Mouse (Mus musculus): ENCODE data around the gene Ptdss2.

DNA sequence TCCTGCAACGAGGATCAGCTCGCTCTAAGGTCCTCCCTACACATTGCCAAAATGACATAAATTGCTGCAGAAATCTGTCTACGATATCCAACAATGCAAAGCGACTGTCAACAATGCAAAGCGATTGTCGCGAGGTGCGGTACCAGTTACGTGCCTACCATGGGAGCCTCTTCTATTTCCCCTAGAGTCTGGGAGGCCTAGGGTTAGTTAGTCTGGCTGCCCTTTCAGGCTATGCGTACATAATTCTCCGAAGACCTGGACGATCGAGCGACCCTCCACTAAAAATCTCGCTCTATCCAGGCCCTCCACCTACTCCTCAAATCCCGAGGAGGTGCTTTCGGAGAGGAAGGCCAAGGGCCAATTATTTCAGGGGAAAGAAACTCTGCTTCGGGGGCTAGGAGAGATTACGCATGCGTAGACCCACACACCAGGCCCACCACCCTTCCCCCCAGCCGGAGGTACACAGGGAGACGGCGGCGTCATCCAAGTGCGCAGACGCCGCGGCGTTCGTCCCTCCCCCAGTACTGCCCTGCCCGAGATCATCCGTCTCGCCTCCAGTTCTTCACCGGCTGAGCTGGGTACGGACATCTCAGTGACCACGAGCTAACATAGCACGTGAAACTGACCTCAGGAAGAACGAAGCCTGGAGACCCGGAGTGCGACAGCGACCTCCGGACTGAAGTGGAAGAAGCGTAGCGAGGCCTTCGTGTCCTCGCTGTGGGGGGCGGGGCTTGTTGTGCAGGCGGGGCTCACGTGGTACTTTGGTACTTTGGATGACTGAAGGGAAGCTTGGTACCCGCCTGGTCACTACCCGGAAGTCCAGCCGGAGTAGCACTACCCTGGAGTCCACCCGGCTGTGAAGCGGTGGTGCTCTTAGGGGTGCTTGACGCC, 50.2 kb downstream of the Ptdss2 start, which contains the start of gene Rnh1:
- TF ChIP-seq POLR2A (IDR thresholded peaks at IDR 0.05; ENCODE audit: control insufficient read depth, low read depth, low read length) (no peak), CTCF (IDR thresholded peaks at IDR 0.05; ENCODE audit: control insufficient read depth, insufficient read depth, insufficient replicate concordance, low read depth, low read length) (no peak)
